Mouse (Mus musculus) right cerebral cortex, postnatal 10 days (tissue): ENCODE measurements at regions not wholly inside any gene's neighbourhood (a gene's known extent, or its start where the extent isn't known, plus 50 kb on each side); places are given as distances from the start of the nearest gene placed in this dataset.

Experiments
- DNase-seq, 2 experiments: peaks; one replicate each; pipeline ENCODE4 v3.0.0; 2021; ENCODE audit warnings: low spot score in 2 of 2

GRCm38 (mm10) chr15:62431150-62431678 is 1413.8 kb downstream of the Gsdmc2 start:
- DNase-seq: no peak

GRCm38 (mm10) chr15:62422995-62423394 is 1422.0 kb downstream of the Gsdmc2 start:
- DNase-seq: no peak

GRCm38 (mm10) chr15:62421073-62421851 is 1423.7 kb downstream of the Gsdmc2 start:
- DNase-seq: peak; percentile 30 to 39

GRCm38 (mm10) chr15:62416691-62417090 is 1428.3 kb downstream of the Gsdmc2 start:
- no peak for DNase-seq

- no peak for DNase-seq
Measured at GRCm38 (mm10) chr15:62413694-62414093, 1431.3 kb downstream of the Gsdmc2 start.

GRCm38 (mm10) chr15:62402142-62402541 is 1442.8 kb downstream of the Gsdmc2 start:
- no peak for DNase-seq

GRCm38 (mm10) chr15:62400984-62401609 is 1443.9 kb downstream of the Gsdmc2 start:
- DNase-seq: no peak

GRCm38 (mm10) chr15:62399381-62399780 is 1445.6 kb downstream of the Gsdmc2 start:
- DNase-seq: no peak

- no peak for DNase-seq
Measured at GRCm38 (mm10) chr15:62397009-62397408, 1448.0 kb downstream of the Gsdmc2 start.

- no peak for DNase-seq
Measured at GRCm38 (mm10) chr15:62395377-62395776, 1449.6 kb downstream of the Gsdmc2 start.

- no peak for DNase-seq
Measured at GRCm38 (mm10) chr15:62393416-62393815, 1451.6 kb downstream of the Gsdmc2 start.

GRCm38 (mm10) chr15:62392839-62393238 is 1452.1 kb downstream of the Gsdmc2 start:
- DNase-seq: no peak

- no peak for DNase-seq
Measured at GRCm38 (mm10) chr15:62392381-62392780, 1452.6 kb downstream of the Gsdmc2 start.

GRCm38 (mm10) chr15:62389431-62390105 is 1455.4 kb downstream of the Gsdmc2 start:
- no peak for DNase-seq

- no peak for DNase-seq
Measured at GRCm38 (mm10) chr15:62382233-62382632, 1459.4 kb upstream of the A1bg start.

GRCm38 (mm10) chr15:62374641-62375040 is 1451.8 kb upstream of the A1bg start:
- no peak for DNase-seq

GRCm38 (mm10) chr15:62361171-62361570 is 1438.4 kb upstream of the A1bg start:
- DNase-seq: no peak

- DNase-seq: no peak
Measured at GRCm38 (mm10) chr15:62358338-62359239, 1435.8 kb upstream of the A1bg start.

GRCm38 (mm10) chr15:62353786-62354185 is 1431.0 kb upstream of the A1bg start:
- no peak for DNase-seq

GRCm38 (mm10) chr15:62350862-62351757 is 1428.3 kb upstream of the A1bg start:
- DNase-seq: no peak
